Mouse (Mus musculus) C2C12 (cell line): ENCODE measurements around the gene Slc2a4. TPM values are rescaled to one million over a fixed set of nuclear protein-coding genes. Genes with fewer than 3 reads are reported as not detected.
A peak's percentile ranks its signal among the peaks of the same experiment; 100 is the strongest.
"Not testable (repeated sequence)": the region's sequence is repeated elsewhere in the genome, so short reads cannot be mapped to it uniquely, and the experiment has no call there.

Experiments used
- H3K27me3 ChIP-seq: one replicate; pipeline ENCODE4 v1.6.1; 2011; ENCODE audit not compliant: control insufficient read depth, insufficient read depth, insufficient read length
- H3K36me3 ChIP-seq: one replicate; pipeline ENCODE4 v1.6.1; 2011; ENCODE audit not compliant: control insufficient read depth, insufficient read depth
- H3K4me3 ChIP-seq: one replicate; pipeline ENCODE4 v1.5.1; 2011; ENCODE audit warnings: mild to moderate bottlenecking, control low read depth; ENCODE audit not compliant: poor library complexity, insufficient read depth, severe bottlenecking
- H3K79me2 ChIP-seq: one replicate; pipeline ENCODE4 v1.6.1; 2011; ENCODE audit not compliant: control insufficient read depth, insufficient read depth
- H3K79me3 ChIP-seq: one replicate; pipeline ENCODE4 v1.6.1; 2011; ENCODE audit warnings: low read depth, control low read depth
- H3ac ChIP-seq: one replicate; pipeline ENCODE3; 2011; ENCODE audit warnings: low read depth; ENCODE audit not compliant: control insufficient read depth, insufficient read length
- CEBPB ChIP-seq: IDR thresholded peaks from one replicate; pipeline ENCODE4 v1.6.1; 2011; ENCODE audit warnings: low read depth, mild to moderate bottlenecking, control low read depth, moderate library complexity
- CTCF ChIP-seq: IDR thresholded peaks from one replicate; pipeline ENCODE4 v1.5.1; 2011; ENCODE audit not compliant: control insufficient read depth, insufficient read depth, insufficient read length
- FOSL1 ChIP-seq: IDR thresholded peaks from one replicate; pipeline ENCODE4 v1.8.0; 2011; ENCODE audit warnings: mild to moderate bottlenecking, low read length; ENCODE audit not compliant: poor library complexity, insufficient read depth, severe bottlenecking
- MAX ChIP-seq: IDR thresholded peaks from one replicate; pipeline ENCODE4 v1.6.1; 2011; ENCODE audit warnings: mild to moderate bottlenecking, control low read depth
- MYOD1 ChIP-seq: IDR thresholded peaks from one replicate; pipeline ENCODE4 v1.6.1; 2011; ENCODE audit warnings: low read depth; ENCODE audit not compliant: control insufficient read depth, insufficient read length
- MYOG ChIP-seq: IDR thresholded peaks from one replicate; pipeline ENCODE4 v1.6.1; 2011; ENCODE audit not compliant: control insufficient read depth, insufficient read length; ENCODE audit errors: extremely low read depth
- USF1 ChIP-seq: IDR thresholded peaks from one replicate; pipeline ENCODE4 v1.6.1; 2011; ENCODE audit warnings: low read depth, mild to moderate bottlenecking, control low read depth, moderate library complexity
- polyA plus RNA-seq: library from polyadenylated mRNA; unstranded; fragments of >200 nt; fragmentation: generic; extraction: Trizol; gene quantifications from one replicate; pipeline ENCODE4 v1.2.1, GENCODE M21; 2012; ENCODE audit warnings: missing spikeins

Slc2a4 gene
- polyA plus RNA-seq, 1 experiment, result 0.53 TPM

DNA sequence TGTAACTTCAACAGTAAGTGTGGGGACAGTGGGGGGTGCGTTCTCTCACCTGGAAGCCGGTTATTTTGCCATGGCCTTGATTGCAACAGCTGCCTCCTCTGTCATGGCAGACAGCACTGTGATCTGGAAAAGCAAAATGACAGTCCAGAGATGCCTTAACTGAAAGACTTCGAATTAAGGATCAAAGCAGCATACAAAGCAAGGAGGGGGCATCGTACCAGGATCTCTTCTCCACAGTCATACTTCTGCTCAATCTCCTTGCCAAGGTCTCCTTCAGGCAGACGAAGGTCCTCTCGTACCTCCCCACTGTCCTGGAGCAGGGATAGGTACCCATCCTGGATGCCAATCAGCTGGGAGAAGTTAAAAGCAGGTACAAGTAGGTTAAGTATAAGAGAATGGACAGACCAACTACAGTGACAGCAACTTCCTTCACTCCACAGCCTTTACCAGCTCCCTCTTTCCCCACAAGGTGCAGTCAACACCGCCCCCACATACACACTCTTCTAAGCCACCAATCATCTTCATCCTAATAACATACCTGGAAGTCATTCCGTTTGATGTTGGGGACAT is 30.5 kb downstream of the Slc2a4 start:
- peaks cover 77% of the 10 kb centered on the region for H3K79me2 ChIP-seq
- H3K36me3 ChIP-seq, result peaks cover 69% of the 10 kb centered on the region
- peaks cover 50% of the 10 kb centered on the region for H3K79me3 ChIP-seq
- TF ChIP-seq CEBPB, result no peak
- H3K27me3 ChIP-seq, result no peaks in the 10 kb centered on the region
- no peak overlapping the region for H3K4me3 ChIP-seq
- no peak overlapping the region for H3ac ChIP-seq

- H3K79me2 ChIP-seq, result peaks cover 72% of the 10 kb centered on the region
- not testable (repeated sequence) for H3K27me3 ChIP-seq, H3K4me3 ChIP-seq, H3ac ChIP-seq
- peaks cover 50% of the 10 kb centered on the region for H3K79me3 ChIP-seq
- H3K36me3 ChIP-seq, result peaks cover 76% of the 10 kb centered on the region
Measured at GRCm38 (mm10) chr11:69916652-69917378, 31.2 kb downstream of the Slc2a4 start.

- Histone ChIP-seq H3K79me2 (peaks cover 70% of the 10 kb centered on the region), H3K4me3 (peak overlapping the region; percentile 3), H3K36me3 (peaks cover 84% of the 10 kb centered on the region), H3ac (no peak overlapping the region), H3K79me3 (peaks cover 50% of the 10 kb centered on the region), H3K27me3 (no peaks in the 10 kb centered on the region)
- TF ChIP-seq CTCF, result no peak
- TF ChIP-seq MYOD1, result no peak
- TF ChIP-seq USF1, result no peak
- no peak for TF ChIP-seq MAX
- TF ChIP-seq FOSL1, result no peak
- TF ChIP-seq MYOG, result no peak
- TF ChIP-seq CEBPB, result no peak
Measured at GRCm38 (mm10) chr11:69915667-69916627, 32.0 kb downstream of the Slc2a4 start.

GRCm38 (mm10) chr11:69914917-69915430 is 33.0 kb downstream of the Slc2a4 start:
- no peak for TF ChIP-seq CTCF
- TF ChIP-seq CEBPB, result no peak
- TF ChIP-seq FOSL1, result no peak
- TF ChIP-seq MAX, result no peak
- TF ChIP-seq USF1, result no peak
- TF ChIP-seq MYOG, result no peak
- TF ChIP-seq MYOD1, result no peak
- H3K79me3 ChIP-seq, result peaks cover 43% of the 10 kb centered on the region
- H3ac ChIP-seq, result peak overlapping the region; percentile 36
- peaks cover 60% of the 10 kb centered on the region for H3K79me2 ChIP-seq
- no peaks in the 10 kb centered on the region for H3K27me3 ChIP-seq
- H3K4me3 ChIP-seq, result peak overlapping the region; percentile 55
- H3K36me3 ChIP-seq, result peaks cover 90% of the 10 kb centered on the region

GRCm38 (mm10) chr11:69914372-69914764 is 33.6 kb downstream of the Slc2a4 start:
- H3K4me3 ChIP-seq, result peak overlapping the region; percentile 55
- H3K79me3 ChIP-seq, result peaks cover 37% of the 10 kb centered on the region
- peak overlapping the region; percentile 85 for H3ac ChIP-seq
- TF ChIP-seq MYOG, result no peak
- no peak for TF ChIP-seq MYOD1
- no peak for TF ChIP-seq CTCF
- TF ChIP-seq MAX, result no peak
- TF ChIP-seq USF1, result no peak
- no peak for TF ChIP-seq FOSL1
- TF ChIP-seq CEBPB, result no peak
- no peaks in the 10 kb centered on the region for H3K27me3 ChIP-seq
- H3K79me2 ChIP-seq, result peaks cover 54% of the 10 kb centered on the region
- peaks cover 92% of the 10 kb centered on the region for H3K36me3 ChIP-seq
